Mouse (Mus musculus) liver, postnatal 0 days (tissue): ENCODE measurements at regions not wholly inside any gene's neighbourhood (a gene's known extent, or its start where the extent isn't known, plus 50 kb on each side); places are given as distances from the start of the nearest gene placed in this dataset.

Experiments used
- CTCF ChIP-seq: sonication (generic); IDR thresholded peaks from 2 replicates; pipeline ENCODE4 v1.5.1; 2016; ENCODE audit warnings: antibody characterized with exemption, low read depth
- EP300 ChIP-seq: IDR thresholded peaks from 2 replicates; pipeline ENCODE4 v1.6.1; 2016; ENCODE audit warnings: antibody characterized with exemption, low read depth, mild to moderate bottlenecking

DNA sequence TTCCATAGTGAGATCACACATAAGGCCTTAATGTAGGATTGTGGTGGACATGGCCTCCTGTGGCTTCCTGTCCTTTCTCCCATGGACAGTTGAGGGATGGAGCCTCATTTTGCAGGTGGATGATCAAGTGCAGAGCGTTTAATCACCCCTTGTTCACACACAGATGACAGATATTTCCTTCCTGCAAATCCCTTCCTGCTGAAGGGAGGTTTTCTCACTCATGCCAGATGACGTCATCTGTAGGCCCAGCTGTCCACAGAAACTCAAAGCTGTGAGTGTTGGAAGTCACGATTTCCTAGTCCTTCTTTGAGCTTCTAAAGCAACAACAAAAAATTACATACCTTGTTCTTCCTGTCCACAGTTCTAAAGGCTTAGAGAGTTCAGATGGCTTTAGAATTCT is 1935.3 kb upstream of the Lrrc6 start:
- TF ChIP-seq CTCF (no peak), EP300 (no peak)
